Mouse (Mus musculus): ENCODE data around the gene Bscl2. TPM values are rescaled to one million over a fixed set of nuclear protein-coding genes. Genes with fewer than 3 reads are reported as not detected.

Bscl2 gene
- 66.0 and 77.8 TPM in 2 replicates for polyA plus RNA-seq (2014; fragmentation: Nextera tagmentation; extraction: Ambion mirVana)

- Histone ChIP-seq H3K9ac (ENCODE audit: low read length) (peak within 1 kb of the TSS; percentile 89), H3K4me1 (ENCODE audit: control insufficient read depth, insufficient read depth, low read length) (peaks cover 15% of the 10 kb centered on the region), H3K4me2 (ENCODE audit: low read length) (peak within 1 kb of the TSS; percentile 64), H3K4me3 (ENCODE audit: low read depth, low read length) (peak within 1 kb of the TSS; percentile 61), H3K9me3 (replicated peaks; ENCODE audit: control insufficient read depth, low read length) (no peaks in the 10 kb centered on the region), H3K27me3 (replicated peaks; ENCODE audit: control insufficient read depth, insufficient read depth, low read length) (no peaks in the 10 kb centered on the region), H3K36me3 (ENCODE audit: control insufficient read depth, insufficient read depth, low read length) (peaks cover 44% of the 10 kb centered on the region), H3K27ac (ENCODE audit: low read depth, low read length) (peak within 1 kb of the TSS; percentile 98)
- peak; percentile 93 for DNase-seq (ENCODE audit: low spot score)
- under 1% methylated on average over 38 of the region's 38 CpGs for WGBS
- ATAC-seq, result peak; percentile 71
These were observed at the start of gene Bscl2 for GRCm38 (mm10) chr19:8837251-8837791. Bscl2 (plus strand) TSS chr19:8837467.

GRCm38 (mm10) chr19:8788521-8788920 lies 48.7 kb upstream of the Bscl2 start:
- no peak overlapping the region for H3K27ac ChIP-seq (ENCODE audit: low read depth, low read length)
- no peak for ATAC-seq
- peak; percentile 25 for DNase-seq (ENCODE audit: low spot score)
- H3K9ac ChIP-seq (ENCODE audit: low read length), result no peak overlapping the region
- H3K9me3 ChIP-seq (replicated peaks; ENCODE audit: control insufficient read depth, low read length), result no peaks in the 10 kb centered on the region
- WGBS, result 19% methylated on average over 3 of the region's 3 CpGs
- H3K36me3 ChIP-seq (ENCODE audit: control insufficient read depth, insufficient read depth, low read length), result peaks cover 15% of the 10 kb centered on the region
- H3K4me1 ChIP-seq (ENCODE audit: control insufficient read depth, insufficient read depth, low read length), result no peaks in the 10 kb centered on the region
- H3K4me2 ChIP-seq (ENCODE audit: low read length), result no peak overlapping the region
- no peak overlapping the region for H3K4me3 ChIP-seq (ENCODE audit: low read depth, low read length)
- no peaks in the 10 kb centered on the region for H3K27me3 ChIP-seq (replicated peaks; ENCODE audit: control insufficient read depth, insufficient read depth, low read length)

DNA sequence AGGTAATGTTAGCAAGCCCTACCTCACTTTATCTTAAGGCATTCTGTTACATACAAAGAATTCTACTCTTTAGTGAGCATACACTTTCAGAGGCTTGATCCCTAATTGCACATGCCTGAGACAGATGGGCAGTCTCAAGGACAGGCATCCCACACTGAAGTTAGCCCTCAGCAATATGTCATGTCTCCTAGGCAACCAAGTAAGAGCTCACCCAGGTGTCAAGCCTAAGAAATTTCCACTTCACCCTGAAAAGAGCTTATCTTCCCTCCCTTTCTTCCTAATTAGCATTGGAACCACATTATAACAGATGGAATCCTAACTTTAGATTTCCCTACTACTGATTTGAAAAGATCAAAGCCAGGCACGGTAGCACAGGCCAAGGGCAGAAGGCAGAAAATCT lies 48.1 kb upstream of the Bscl2 start:
- DNase-seq (ENCODE audit: low spot score), result no peak
- peaks cover 19% of the 10 kb centered on the region for H3K36me3 ChIP-seq (ENCODE audit: control insufficient read depth, insufficient read depth, low read length)
- WGBS, result 37% methylated on average over 1 of the region's 1 CpGs

GRCm38 (mm10) chr19:8790171-8790570 lies 47.1 kb upstream of the Bscl2 start:
- WGBS, result 72% methylated on average over 7 of the region's 7 CpGs
- no peaks in the 10 kb centered on the region for H3K27me3 ChIP-seq (replicated peaks; ENCODE audit: control insufficient read depth, insufficient read depth, low read length)
- no peak overlapping the region for H3K27ac ChIP-seq (ENCODE audit: low read depth, low read length)
- no peaks in the 10 kb centered on the region for H3K4me1 ChIP-seq (ENCODE audit: control insufficient read depth, insufficient read depth, low read length)
- peaks cover 27% of the 10 kb centered on the region for H3K36me3 ChIP-seq (ENCODE audit: control insufficient read depth, insufficient read depth, low read length)
- no peak overlapping the region for H3K4me3 ChIP-seq (ENCODE audit: low read depth, low read length)
- DNase-seq (ENCODE audit: low spot score) (no peak), ATAC-seq (no peak)
- no peaks in the 10 kb centered on the region for H3K9me3 ChIP-seq (replicated peaks; ENCODE audit: control insufficient read depth, low read length)
- no peak overlapping the region for H3K4me2 ChIP-seq (ENCODE audit: low read length)
- no peak overlapping the region for H3K9ac ChIP-seq (ENCODE audit: low read length)

More for the DNA sequence above, 48.1 kb upstream of the Bscl2 start:
- no peaks in the 10 kb centered on the region for H3K27me3 ChIP-seq (replicated peaks; ENCODE audit: control insufficient read depth, insufficient read depth, low read length)
- H3K9ac ChIP-seq (ENCODE audit: low read length), result no peak overlapping the region
- H3K27ac ChIP-seq (ENCODE audit: low read depth, low read length), result peak overlapping the region; percentile 33; the same call in 1 of the 2 replicates
- H3K4me3 ChIP-seq (ENCODE audit: low read depth, low read length), result no peak overlapping the region
- no peak overlapping the region for H3K4me2 ChIP-seq (ENCODE audit: low read length)
- no peak for ATAC-seq
- no peaks in the 10 kb centered on the region for H3K9me3 ChIP-seq (replicated peaks; ENCODE audit: control insufficient read depth, low read length)
- H3K4me1 ChIP-seq (ENCODE audit: control insufficient read depth, insufficient read depth, low read length), result no peaks in the 10 kb centered on the region

GRCm38 (mm10) chr19:8798264-8798946 lies 38.9 kb upstream of the Bscl2 start, which contains the start of gene Polr2g:
Polr2g (minus strand) TSS chr19:8798577.
- Histone ChIP-seq H3K9ac (ENCODE audit: low read length) (peak within 1 kb of the TSS; percentile 78), H3K9me3 (replicated peaks; ENCODE audit: control insufficient read depth, low read length) (no peaks in the 10 kb centered on the region), H3K27me3 (replicated peaks; ENCODE audit: control insufficient read depth, insufficient read depth, low read length) (no peaks in the 10 kb centered on the region), H3K4me3 (ENCODE audit: low read depth, low read length) (peak within 1 kb of the TSS; percentile 68), H3K4me1 (ENCODE audit: control insufficient read depth, insufficient read depth, low read length) (peaks cover 13% of the 10 kb centered on the region), H3K4me2 (ENCODE audit: low read length) (peak within 1 kb of the TSS; percentile 75), H3K36me3 (ENCODE audit: control insufficient read depth, insufficient read depth, low read length) (peaks cover 18% of the 10 kb centered on the region), H3K27ac (ENCODE audit: low read depth, low read length) (0 out of 2 replicates have a peak within 1 kb of the TSS, but pooled peaks have one; percentile 14)
- 2% methylated on average over 25 of the region's 25 CpGs for WGBS
- DNase-seq (ENCODE audit: low spot score) (peak; percentile 95), ATAC-seq (peak; percentile 75)

DNA sequence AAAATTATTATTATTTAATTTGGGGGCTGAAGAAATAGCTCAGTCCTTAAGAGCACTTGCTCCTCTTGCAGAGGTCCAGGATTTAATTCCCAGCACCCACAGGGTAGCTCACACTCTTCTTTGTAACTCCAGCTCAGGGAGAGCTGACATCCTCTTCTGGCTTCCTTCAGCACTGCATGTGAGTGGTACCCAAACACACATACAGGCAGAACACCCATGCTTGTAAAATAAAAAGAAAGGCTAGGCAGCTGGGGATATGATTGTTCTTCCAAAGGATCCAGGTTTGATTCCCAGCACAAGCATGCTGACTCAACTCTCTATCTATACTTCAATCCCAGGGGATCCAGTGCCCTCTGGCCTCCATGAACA lies 38.3 kb upstream of the Bscl2 start:
- no peak for DNase-seq (ENCODE audit: low spot score)
- Histone ChIP-seq H3K27me3 (replicated peaks; ENCODE audit: control insufficient read depth, insufficient read depth, low read length) (no peaks in the 10 kb centered on the region), H3K9me3 (replicated peaks; ENCODE audit: control insufficient read depth, low read length) (no peaks in the 10 kb centered on the region), H3K4me3 (ENCODE audit: low read depth, low read length) (no peak overlapping the region), H3K36me3 (ENCODE audit: control insufficient read depth, insufficient read depth, low read length) (peaks cover 13% of the 10 kb centered on the region), H3K4me2 (ENCODE audit: low read length) (peak overlapping the region; percentile 75), H3K27ac (ENCODE audit: low read depth, low read length) (no peak overlapping the region), H3K4me1 (ENCODE audit: control insufficient read depth, insufficient read depth, low read length) (peaks cover 13% of the 10 kb centered on the region), H3K9ac (ENCODE audit: low read length) (peak overlapping the region; percentile 17; the same call in 1 of the 2 replicates)
- no peak for ATAC-seq

DNA sequence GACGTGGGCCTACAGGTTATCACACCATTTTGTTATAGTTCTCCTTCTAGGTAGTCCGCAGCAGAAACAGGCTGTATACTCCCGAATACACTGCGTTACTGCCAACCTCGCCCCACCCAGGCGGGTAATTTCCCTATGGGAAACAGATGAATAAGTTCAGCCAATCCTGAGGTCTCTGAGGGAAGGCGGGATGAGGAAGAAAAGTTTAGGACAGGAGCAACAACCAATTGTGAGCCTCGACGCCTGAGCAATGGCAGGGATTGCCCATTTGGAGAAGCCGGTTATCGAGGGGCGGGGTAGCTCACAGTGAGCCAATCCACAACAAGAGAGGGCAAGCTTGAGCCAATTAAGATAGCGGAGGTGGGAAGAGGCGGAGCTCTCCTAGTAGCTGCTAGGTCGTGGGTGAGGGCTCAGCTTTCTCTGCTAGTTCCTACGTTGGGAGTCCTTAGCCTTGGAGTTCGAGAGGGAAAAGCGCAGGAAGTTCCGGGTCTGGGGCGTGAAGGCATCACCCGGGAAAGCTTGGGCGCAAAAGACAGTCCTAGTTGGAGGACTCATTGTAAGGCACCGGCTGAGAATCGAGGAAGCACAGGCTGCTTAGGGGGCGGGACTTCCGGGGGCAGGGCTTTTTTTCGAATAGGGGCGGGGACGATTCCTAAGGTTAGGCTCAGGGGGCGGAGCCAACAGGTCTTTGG lies 35.0 kb upstream of the Bscl2 start, which contains the start of gene Zbtb3:
Gene Zbtb3 (plus strand): TSS at position 426 of the 692 bp plus-strand sequence.
- under 1% methylated on average over 30 of the region's 30 CpGs for WGBS
- no peaks in the 10 kb centered on the region for H3K9me3 ChIP-seq (replicated peaks; ENCODE audit: control insufficient read depth, low read length)
- H3K27me3 ChIP-seq (replicated peaks; ENCODE audit: control insufficient read depth, insufficient read depth, low read length), result no peaks in the 10 kb centered on the region
- H3K27ac ChIP-seq (ENCODE audit: low read depth, low read length), result peak within 1 kb of the TSS; percentile 90
- peak; percentile 99 for DNase-seq (ENCODE audit: low spot score)
- ATAC-seq, result peak; percentile 97
- H3K36me3 ChIP-seq (ENCODE audit: control insufficient read depth, insufficient read depth, low read length), result peaks cover 18% of the 10 kb centered on the region
- H3K4me2 ChIP-seq (ENCODE audit: low read length), result peak within 1 kb of the TSS; percentile 64
- H3K4me3 ChIP-seq (ENCODE audit: low read depth, low read length), result peak within 1 kb of the TSS; percentile 52
- H3K4me1 ChIP-seq (ENCODE audit: control insufficient read depth, insufficient read depth, low read length), result peaks cover 13% of the 10 kb centered on the region
- H3K9ac ChIP-seq (ENCODE audit: low read length), result peak within 1 kb of the TSS; percentile 56

GRCm38 (mm10) chr19:8803204-8803780 lies 34.0 kb upstream of the Bscl2 start:
- no peaks in the 10 kb centered on the region for H3K27me3 ChIP-seq (replicated peaks; ENCODE audit: control insufficient read depth, insufficient read depth, low read length)
- DNase-seq (ENCODE audit: low spot score), result no peak
- H3K27ac ChIP-seq (ENCODE audit: low read depth, low read length), result no peak overlapping the region
- ATAC-seq, result no peak
- H3K36me3 ChIP-seq (ENCODE audit: control insufficient read depth, insufficient read depth, low read length), result peaks cover 28% of the 10 kb centered on the region
- H3K4me1 ChIP-seq (ENCODE audit: control insufficient read depth, insufficient read depth, low read length), result peaks cover 8% of the 10 kb centered on the region; the same call in 1 of the 2 replicates
- H3K4me3 ChIP-seq (ENCODE audit: low read depth, low read length), result peak overlapping the region; percentile 52; the same call in 1 of the 2 replicates
- H3K4me2 ChIP-seq (ENCODE audit: low read length), result peak overlapping the region; percentile 64
- 89% methylated on average over 9 of the region's 9 CpGs for WGBS
- no peaks in the 10 kb centered on the region for H3K9me3 ChIP-seq (replicated peaks; ENCODE audit: control insufficient read depth, low read length)
- H3K9ac ChIP-seq (ENCODE audit: low read length), result no peak overlapping the region

Measured in forebrain, embryonic 14.5 days (tissue).